Mouse (Mus musculus) heart, postnatal 0 days (tissue): ENCODE measurements at regions not wholly inside any gene's neighbourhood (a gene's known extent, or its start where the extent isn't known, plus 50 kb on each side); places are given as distances from the start of the nearest gene placed in this dataset.
A peak's percentile ranks its signal among the peaks of the same experiment; 100 is the strongest.
"Not testable (repeated sequence)": the region's sequence is repeated elsewhere in the genome, so short reads cannot be mapped to it uniquely, and the experiment has no call there.

ENCODE experiments used
- ATAC-seq: fragments of 200-750 bp; cut with Nextera tagmentation; 2 replicates; pipeline ENCODE4 v1.8.0; 2017; ENCODE audit warnings: low read depth, moderate number of reproducible peaks, moderate library complexity; ENCODE audit not compliant: insufficient read depth
- DNase-seq: peaks from one replicate; pipeline ENCODE4 v3.0.0-alpha.2; 2016; ENCODE audit warnings: low spot score
- H3K27ac ChIP-seq: fragments of 300-500 bp; sonication (generic); 2 replicates; pipeline ENCODE4 v1.5.1; 2014; ENCODE audit warnings: low read depth, mild to moderate bottlenecking
- H3K27me3 ChIP-seq: fragments of 300-500 bp; sonication (generic); 2 replicates; pipeline ENCODE4 v1.6.1; 2014; ENCODE audit warnings: low read length, mixed read lengths; ENCODE audit not compliant: control insufficient read depth, insufficient read depth
- H3K36me3 ChIP-seq: fragments of 300-500 bp; sonication (generic); replicated peaks from 2 replicates; pipeline ENCODE4 v1.6.1; 2014; ENCODE audit warnings: low read length, mixed read lengths; ENCODE audit not compliant: control insufficient read depth, insufficient read depth
- H3K4me1 ChIP-seq: fragments of 300-500 bp; sonication (generic); 2 replicates; pipeline ENCODE4 v1.6.1; 2014; ENCODE audit warnings: antibody characterized with exemption; ENCODE audit not compliant: control insufficient read depth, insufficient read depth
- H3K4me2 ChIP-seq: fragments of 300-500 bp; sonication (generic); 2 replicates; pipeline ENCODE4 v1.6.1; 2014; ENCODE audit warnings: low read depth, mild to moderate bottlenecking, low read length, moderate library complexity
- H3K4me3 ChIP-seq: fragments of 300-500 bp; sonication (generic); 2 replicates; pipeline ENCODE4 v1.5.1; 2014; ENCODE audit warnings: low read depth, low read length
- H3K9ac ChIP-seq: fragments of 300-500 bp; sonication (generic); replicated peaks from 2 replicates; pipeline ENCODE4 v1.6.1; 2014; ENCODE audit warnings: low read depth, low read length, mixed read lengths
- H3K9me3 ChIP-seq: fragments of 300-500 bp; sonication (generic); replicated peaks from 2 replicates; pipeline ENCODE4 v1.6.1; 2016; ENCODE audit warnings: low read length; ENCODE audit not compliant: control insufficient read depth
- CTCF ChIP-seq: IDR thresholded peaks from 2 replicates; pipeline ENCODE4 v1.5.1; 2016; ENCODE audit warnings: antibody characterized with exemption, control low read depth, low read depth
- EP300 ChIP-seq: IDR thresholded peaks from 2 replicates; pipeline ENCODE4 v1.6.1; 2016; ENCODE audit warnings: antibody characterized with exemption, low read depth
- WGBS: fragments of 180-500 bp; shearing (Covaris S2); extraction: QIAGEN DNeasy Blood & Tissue Kit; methylation state at CpG from one replicate; pipeline ENCODE4 v1.1.7; 2014; 5-methylcytosine and 5-hydroxymethylcytosine counted together

- DNase-seq (no peak), ATAC-seq (no peak)
- WGBS = 49% methylated on average over 3 of the region's 3 CpGs
- no peaks in the 10 kb centered on the region for H3K4me1 ChIP-seq
- H3K4me3 ChIP-seq = no peak overlapping the region
- H3K36me3 ChIP-seq = no peaks in the 10 kb centered on the region
- H3K27ac ChIP-seq = no peak overlapping the region
- no peaks in the 10 kb centered on the region for H3K27me3 ChIP-seq
- no peak overlapping the region for H3K9ac ChIP-seq
- H3K9me3 ChIP-seq = peaks cover 13% of the 10 kb centered on the region
- H3K4me2 ChIP-seq = no peak overlapping the region
- TF ChIP-seq EP300 = no peak
- no peak for TF ChIP-seq CTCF
Measured at GRCm38 (mm10) chr13:3341416-3341815, 196.4 kb upstream of the Gdi2 start.

GRCm38 (mm10) chr13:3343611-3344010, 194.3 kb upstream of the Gdi2 start:
- Histone ChIP-seq H3K4me2 (no peak overlapping the region), H3K27ac (no peak overlapping the region), H3K9ac (no peak overlapping the region), H3K4me3 (no peak overlapping the region), H3K27me3 (no peaks in the 10 kb centered on the region), H3K36me3 (no peaks in the 10 kb centered on the region), H3K4me1 (no peaks in the 10 kb centered on the region), H3K9me3 (0 out of 2 replicates have a peak, but pooled peaks cover 5% of the 10 kb centered on the region)
- no peak for DNase-seq
- WGBS = 73% methylated on average over 5 of the region's 5 CpGs
- ATAC-seq = no peak
- TF ChIP-seq CTCF = no peak

- DNase-seq, H3K4me3 ChIP-seq, H3K9me3 ChIP-seq, H3K9ac ChIP-seq, ATAC-seq, H3K36me3 ChIP-seq, H3K27ac ChIP-seq, H3K4me2 ChIP-seq: not testable (repeated sequence)
- peaks cover 28% of the 10 kb centered on the region for H3K27me3 ChIP-seq
- 0 out of 2 replicates have a peak, but pooled peaks cover 16% of the 10 kb centered on the region for H3K4me1 ChIP-seq
Measured at GRCm38 (mm10) chr13:3354912-3355311, 183.0 kb upstream of the Gdi2 start.

GRCm38 (mm10) chr13:3358079-3358608, 179.7 kb upstream of the Gdi2 start:
- ATAC-seq (0 out of 2 replicates have a peak, but pooled peaks have one; percentile 14), DNase-seq (no peak)
- Histone ChIP-seq H3K9me3 (no peaks in the 10 kb centered on the region), H3K9ac (0 out of 2 replicates have a peak overlapping the region, but pooled peaks have one; percentile 10), H3K27me3 (peaks cover 42% of the 10 kb centered on the region), H3K27ac (no peak overlapping the region), H3K4me2 (peak overlapping the region; percentile 85), H3K36me3 (no peaks in the 10 kb centered on the region), H3K4me1 (peaks cover 21% of the 10 kb centered on the region; the same call in 1 of the 2 replicates), H3K4me3 (peak overlapping the region; percentile 58)
- TF ChIP-seq EP300 (no peak), CTCF (no peak)
- WGBS = 2% methylated on average over 45 of the region's 45 CpGs

GRCm38 (mm10) chr13:3358996-3359750, 178.7 kb upstream of the Gdi2 start:
- no peak overlapping the region for H3K9ac ChIP-seq
- peak overlapping the region; percentile 85 for H3K4me2 ChIP-seq
- 1% methylated on average over 40 of the region's 41 CpGs for WGBS
- TF ChIP-seq EP300 (no peak), CTCF (no peak)
- no peak for ATAC-seq
- H3K27ac ChIP-seq = no peak overlapping the region
- peaks cover 21% of the 10 kb centered on the region; the same call in 1 of the 2 replicates for H3K4me1 ChIP-seq
- H3K36me3 ChIP-seq = no peaks in the 10 kb centered on the region
- no peaks in the 10 kb centered on the region for H3K9me3 ChIP-seq
- H3K27me3 ChIP-seq = peaks cover 42% of the 10 kb centered on the region
- H3K4me3 ChIP-seq = peak overlapping the region; percentile 58
- DNase-seq = no peak

- H3K27ac ChIP-seq, H3K36me3 ChIP-seq, H3K9me3 ChIP-seq, ATAC-seq, DNase-seq: not testable (repeated sequence)
- H3K27me3 ChIP-seq = peaks cover 42% of the 10 kb centered on the region
- H3K4me1 ChIP-seq = peaks cover 21% of the 10 kb centered on the region; the same call in 1 of the 2 replicates
- H3K9ac ChIP-seq = 0 out of 2 replicates have a peak overlapping the region, but pooled peaks have one; percentile 2
- under 1% methylated on average over 35 of the region's 35 CpGs for WGBS
- peak overlapping the region; percentile 58 for H3K4me3 ChIP-seq
- peak overlapping the region; percentile 85 for H3K4me2 ChIP-seq
Measured at GRCm38 (mm10) chr13:3359751-3360260, 178.1 kb upstream of the Gdi2 start.
